Mouse (Mus musculus): ENCODE measurements around the gene Fkbp9.

DNA sequence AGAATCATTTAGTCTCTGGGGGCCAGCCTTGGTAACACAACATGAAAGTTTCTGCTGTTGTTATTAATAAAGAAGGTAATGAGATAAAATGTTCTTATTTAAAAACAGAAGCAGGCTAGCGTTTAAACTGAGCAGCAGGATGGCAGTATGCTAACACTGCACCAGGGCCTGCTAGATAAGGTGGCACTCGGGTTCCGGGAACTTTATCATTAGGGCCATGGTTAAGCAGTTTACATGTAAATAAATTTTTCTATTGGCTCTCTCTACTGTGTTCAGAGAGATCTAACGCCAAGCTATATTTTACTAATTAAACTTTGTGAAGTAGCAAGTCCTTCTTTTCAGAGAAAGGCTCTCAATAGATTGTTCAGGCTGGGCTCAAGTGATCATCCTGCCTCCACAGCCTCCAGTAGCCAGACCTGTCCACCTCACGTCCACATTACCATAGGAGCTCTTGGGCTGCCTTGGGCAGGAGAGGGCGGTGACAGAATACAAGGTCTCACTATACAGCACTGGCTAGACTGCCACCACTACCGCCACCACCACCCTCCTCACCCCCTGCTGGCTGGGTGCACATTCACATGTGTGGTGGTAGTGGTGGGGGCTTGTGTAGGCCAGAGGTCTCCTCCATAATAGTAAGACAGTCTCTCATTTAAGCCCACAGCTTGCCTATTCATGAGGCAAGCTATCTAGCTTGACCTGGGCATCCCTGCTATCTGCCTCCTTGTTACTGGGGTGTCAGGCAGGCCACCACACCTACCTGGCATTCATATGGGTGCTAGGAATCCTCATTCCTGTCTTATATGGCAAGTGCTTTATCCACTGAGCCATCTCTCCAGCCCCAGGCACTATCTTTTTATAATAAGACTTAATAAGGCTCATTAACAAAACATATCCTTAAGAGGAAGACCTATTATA, 71.0 kb downstream of the Fkbp9 start:
- TF ChIP-seq CTCF (conservative IDR thresholded peaks at IDR 0.05; ENCODE audit: low read length) (no peak), POU5F1 (IDR thresholded peaks at IDR 0.05; ENCODE audit: borderline replicate concordance, low read length) (no peak), NANOG (IDR thresholded peaks at IDR 0.05; ENCODE audit: borderline replicate concordance, low read length) (no peak)

All from E14TG2a.4 (cell line).